Mouse (Mus musculus) bone marrow macrophage, adult 2 months (primary cell): ENCODE data around the gene C330021F23Rik.

Source experiments
- CTCF ChIP-seq: IDR thresholded peaks from 2 replicates; pipeline ENCODE4 v1.5.1; 2012; ENCODE audit warnings: low read depth, mild to moderate bottlenecking, low read length, moderate library complexity
- POLR2A ChIP-seq: IDR thresholded peaks from 2 replicates; pipeline ENCODE4 v1.6.1; 2012; ENCODE audit warnings: mild to moderate bottlenecking, low read depth, low read length, borderline replicate concordance

DNA sequence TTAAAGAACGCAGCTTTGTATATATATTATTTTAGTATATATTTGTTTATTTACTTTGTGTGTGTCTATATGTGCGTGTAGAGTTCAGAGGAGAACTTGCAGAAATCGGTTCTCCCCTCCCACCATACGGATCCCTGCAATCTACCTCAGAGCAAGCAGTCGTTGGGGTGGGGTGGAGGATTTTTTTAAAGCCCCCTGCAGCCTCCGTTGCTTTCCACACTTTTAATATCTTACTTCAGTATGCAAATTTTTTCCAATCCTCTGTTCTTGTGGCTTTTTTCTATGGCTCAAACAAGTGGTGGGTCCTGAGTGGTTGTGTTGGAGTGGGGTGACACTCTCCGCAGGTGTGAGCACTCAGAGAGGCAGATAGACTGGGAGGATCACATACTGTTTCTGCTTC lies 588 bp downstream of the C330021F23Rik start:
- TF ChIP-seq CTCF = no peak
- no peak for TF ChIP-seq POLR2A
